Mouse (Mus musculus) spleen, embryonic (tissue): ENCODE data around the gene Atg9a.

Source experiments
- CTCF ChIA-PET: fragments of 350-600 bp; sonication (Branson Sonifier 250); formaldehyde crosslinking; loops from one replicate; lab custom pipeline; 2022; lab: Charles Lee

Atg9a gene

GRCm38 (mm10) chr1:75216797-75217585, 25.0 kb upstream of the Atg9a start:
- CTCF ChIA-PET, result interaction anchor here (0.6 kb wide), 1 partner anchor 454 kb away, joined by 9 read pairs; no protein-coding TSS in a partner anchor

DNA sequence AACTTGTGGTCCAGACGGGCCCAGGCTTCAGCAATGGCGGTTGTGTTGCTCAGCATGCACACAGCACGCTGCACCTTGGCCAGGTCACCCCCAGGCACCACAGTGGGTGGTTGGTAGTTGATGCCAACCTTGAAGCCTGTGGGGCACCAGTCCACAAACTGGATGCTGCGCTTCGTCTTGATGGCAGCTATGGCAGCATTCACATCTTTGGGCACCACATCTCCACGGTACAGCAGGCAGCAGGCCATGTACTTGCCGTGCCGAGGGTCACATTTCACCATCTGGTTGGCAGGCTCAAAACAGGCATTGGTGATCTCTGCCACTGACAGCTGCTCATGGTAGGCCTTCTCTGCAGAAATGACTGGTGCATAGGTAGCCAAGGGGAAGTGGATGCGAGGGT, 23.8 kb upstream of the Atg9a start:
- CTCF ChIA-PET, result no interaction called here

- CTCF ChIA-PET, result interaction anchor here (0.6 kb wide), 1 partner anchor 49 kb away, joined by 3 read pairs; no protein-coding TSS in a partner anchor
These were observed 22.9 kb upstream of the Atg9a start for GRCm38 (mm10) chr1:75214886-75215285.

GRCm38 (mm10) chr1:75214442-75214841, 22.4 kb upstream of the Atg9a start:
- CTCF ChIA-PET, result interaction anchor here (0.6 kb wide), 1 partner anchor 49 kb away, joined by 3 read pairs; no protein-coding TSS in a partner anchor

GRCm38 (mm10) chr1:75213096-75213495, 21.1 kb upstream of the Atg9a start:
- CTCF ChIA-PET, result no interaction called here

GRCm38 (mm10) chr1:75212542-75212941, 20.5 kb upstream of the Atg9a start:
- CTCF ChIA-PET, result interaction anchor here (1.2 kb wide), 1 partner anchor 8 kb away, joined by 4 read pairs; no protein-coding TSS in a partner anchor

DNA sequence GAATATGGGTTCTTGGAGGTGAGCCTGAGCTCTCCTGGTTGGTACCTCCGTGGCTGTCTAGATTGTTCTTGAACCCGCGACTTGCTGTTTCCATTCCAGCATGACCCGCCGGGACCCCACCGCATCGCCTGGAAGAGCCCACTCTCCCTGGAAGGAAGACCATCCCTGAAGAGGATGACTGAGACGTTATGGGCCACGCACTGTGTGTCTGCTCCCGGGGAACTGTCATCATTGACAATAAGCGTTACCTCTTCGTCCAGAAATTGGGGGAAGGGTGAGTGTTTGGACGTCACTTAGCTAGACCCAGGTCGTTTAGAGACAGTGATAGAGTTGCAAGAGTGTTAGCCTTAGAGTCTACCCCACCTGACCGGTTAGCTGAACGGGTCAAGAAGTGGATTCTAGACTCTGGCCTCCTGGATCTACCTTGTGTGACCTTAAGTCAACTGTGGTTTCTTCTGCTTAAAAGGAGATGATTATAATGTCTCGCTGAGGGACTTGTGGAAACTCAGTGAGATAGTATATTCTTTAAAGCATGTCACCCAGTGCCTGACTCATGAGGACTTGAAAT, 19.2 kb upstream of the Atg9a start:
- CTCF ChIA-PET, result interaction anchor here (1.2 kb wide), 1 partner anchor 10 kb away, joined by 4 read pairs; no protein-coding TSS in a partner anchor

DNA sequence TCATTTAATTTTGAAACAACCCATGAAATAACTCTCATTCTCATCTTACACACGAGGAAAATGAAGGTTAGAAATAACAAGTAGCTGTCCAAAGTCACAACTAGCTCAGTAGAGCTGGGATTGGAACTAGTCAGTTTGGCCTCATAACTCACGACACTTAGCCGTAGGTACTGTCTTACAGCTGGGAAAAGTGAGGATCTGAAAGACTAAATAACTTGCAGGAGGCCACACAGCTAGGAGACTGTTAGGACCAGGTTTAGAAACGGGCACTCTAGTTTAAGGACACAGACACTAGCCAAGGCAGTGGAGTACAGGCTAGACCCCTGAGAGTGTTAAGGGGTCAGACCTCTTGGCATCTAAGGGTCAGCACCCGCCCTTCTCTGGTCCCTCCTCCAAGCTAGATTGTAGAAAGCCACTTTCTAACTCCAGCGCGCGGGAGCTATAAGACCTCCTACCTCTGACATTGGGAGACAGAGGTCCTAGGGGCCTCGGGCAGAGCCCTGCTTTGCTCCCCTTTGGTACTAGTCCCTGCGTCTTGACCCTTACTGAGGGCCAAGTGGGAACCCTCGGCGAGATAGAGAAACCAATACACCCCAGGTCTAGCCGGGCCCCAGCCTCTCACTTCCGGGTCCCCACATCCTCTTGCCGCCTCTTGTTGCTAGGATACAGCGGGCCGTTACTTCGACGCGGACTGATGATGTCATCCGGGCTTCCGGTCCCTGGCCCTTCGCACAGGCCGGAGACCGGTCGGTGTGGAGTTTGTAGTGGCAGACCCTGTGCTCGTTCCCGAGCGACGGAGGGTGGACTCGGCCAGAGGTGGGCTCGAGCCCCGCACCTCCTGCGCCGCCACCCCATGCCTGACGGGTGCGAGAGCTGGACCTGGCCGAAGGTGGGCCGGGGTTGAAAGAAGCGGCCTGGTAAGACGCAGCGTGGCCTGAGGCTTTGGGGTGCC, 18.4 kb upstream of the Atg9a start, which contains the start of the genes Glb1l and Stk16:
TSS of gene Glb1l (minus strand) at position 678 of the 952 bp plus-strand sequence.
TSS of gene Stk16 (plus strand) at position 703 of the 952 bp plus-strand sequence.
- CTCF ChIA-PET, result no interaction called here

DNA sequence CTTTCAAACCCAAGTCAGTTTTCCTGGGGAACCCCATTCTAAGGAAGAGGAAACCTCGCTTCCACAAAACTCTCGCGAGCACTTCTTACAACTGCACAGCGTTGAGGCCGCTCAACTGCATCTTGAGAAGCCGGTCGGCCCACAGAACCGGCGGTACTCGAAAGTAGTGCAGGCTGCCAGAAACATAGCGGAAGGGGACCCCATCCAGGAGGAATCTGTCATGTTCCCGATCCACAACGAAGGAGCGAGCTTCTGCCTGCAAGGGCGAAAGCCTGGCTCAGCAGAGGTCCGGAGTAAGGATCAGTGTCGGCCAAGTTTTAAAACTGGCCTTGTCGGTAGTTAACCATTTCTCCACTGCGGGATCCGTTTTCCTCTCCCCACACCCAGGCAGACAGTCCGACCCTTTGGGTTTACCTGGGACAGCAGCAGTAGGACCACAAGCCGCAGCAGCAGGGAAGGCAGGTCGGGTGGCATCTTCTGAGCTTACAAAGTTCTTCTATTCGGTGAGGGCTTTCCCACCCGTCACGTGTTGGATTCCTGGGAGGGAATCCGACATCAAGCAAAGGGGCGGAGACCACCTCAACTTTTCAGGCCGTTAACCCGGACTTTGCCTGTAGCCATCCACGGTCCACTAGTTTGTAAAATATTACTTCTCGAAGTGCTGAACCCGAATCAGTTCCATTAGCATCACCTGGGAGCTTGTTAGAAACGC, 17.1 kb upstream of the Atg9a start:
- CTCF ChIA-PET, result no interaction called here

- CTCF ChIA-PET, result no interaction called here
These were observed 9.2 kb upstream of the Atg9a start for GRCm38 (mm10) chr1:75201236-75201635.

GRCm38 (mm10) chr1:75192452-75192851, 456 bp upstream of the Atg9a start:
- CTCF ChIA-PET, result no interaction called here

- CTCF ChIA-PET, result interaction anchor here (0.5 kb wide), 1 partner anchor 10 kb away, joined by 3 read pairs; no protein-coding TSS in a partner anchor
These were observed 756 bp downstream of the Atg9a start for GRCm38 (mm10) chr1:75191258-75191621.

DNA sequence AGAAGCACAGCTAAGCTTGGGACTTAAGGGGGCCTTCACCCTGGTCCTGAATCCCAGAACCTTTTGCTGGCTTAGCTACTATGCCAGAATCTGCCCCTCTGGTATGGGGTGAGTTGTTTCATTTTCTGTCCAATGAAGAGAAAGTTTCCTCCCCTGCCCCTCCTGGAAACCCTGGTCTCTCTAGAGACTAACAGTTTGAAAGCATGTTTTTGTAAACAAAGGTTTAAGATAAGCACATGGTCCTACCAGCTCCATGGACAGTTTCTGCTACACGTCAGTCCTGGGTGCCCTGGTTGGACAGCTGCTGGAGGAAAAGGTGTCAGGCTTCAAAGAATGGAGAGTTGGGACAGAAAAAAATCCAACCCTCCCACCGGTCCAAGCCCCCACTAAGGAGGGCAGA, 1.4 kb downstream of the Atg9a start:
- CTCF ChIA-PET, result interaction anchor here (0.5 kb wide), 1 partner anchor 345 kb away, joined by 3 read pairs; no protein-coding TSS in a partner anchor

DNA sequence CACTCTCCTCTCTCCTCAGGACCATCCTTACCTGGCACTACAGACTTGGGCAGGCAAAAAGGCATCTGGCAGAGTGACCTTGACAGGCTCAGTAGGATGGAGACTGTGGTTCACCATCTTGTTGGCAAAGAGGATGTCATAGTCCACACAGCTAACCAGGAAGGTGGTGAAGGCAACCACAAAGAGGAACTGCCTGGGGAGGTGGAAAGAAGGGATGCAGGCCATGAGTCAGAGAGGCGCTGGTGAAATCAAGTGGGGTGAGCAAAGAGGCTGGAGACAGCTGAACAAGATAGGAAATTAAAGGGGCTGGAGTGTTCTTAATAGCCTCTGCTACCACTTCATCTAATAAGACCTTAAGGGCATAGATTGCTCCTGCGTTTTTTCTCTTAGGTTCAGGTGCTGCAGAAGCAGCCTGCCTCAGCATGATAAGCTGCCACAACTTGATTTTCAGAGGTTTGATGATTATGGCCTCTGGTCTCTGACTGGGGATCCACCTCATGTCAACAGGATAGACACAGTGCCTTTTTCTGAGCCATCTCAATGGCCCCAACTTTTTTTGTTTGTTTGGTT, 4.0 kb downstream of the Atg9a start:
- CTCF ChIA-PET, result no interaction called here

- CTCF ChIA-PET, result no interaction called here
These were observed 4.9 kb downstream of the Atg9a start for GRCm38 (mm10) chr1:75187126-75187525.

DNA sequence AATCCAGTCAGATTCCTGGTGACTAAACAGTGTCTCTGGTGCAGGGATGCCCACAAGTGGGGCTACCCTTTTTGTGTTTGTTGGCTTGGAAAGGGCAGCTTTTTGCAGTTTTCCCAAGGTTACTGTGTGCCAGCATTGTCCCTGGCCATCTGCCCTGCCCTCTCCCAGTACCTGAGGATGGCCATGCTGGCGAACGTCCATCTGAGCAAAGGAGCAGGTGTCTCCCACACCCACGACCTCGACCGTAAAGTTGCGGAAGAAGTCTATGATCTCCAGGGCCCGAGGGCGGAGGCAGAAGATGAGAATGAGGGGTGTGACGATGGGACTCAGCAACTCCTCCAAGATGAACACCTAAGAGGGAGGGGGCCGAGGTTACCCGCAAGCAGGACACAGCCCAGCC, 6.5 kb downstream of the Atg9a start:
- CTCF ChIA-PET, result no interaction called here

GRCm38 (mm10) chr1:75182160-75182559, 9.8 kb downstream of the Atg9a start:
- CTCF ChIA-PET, result no interaction called here

GRCm38 (mm10) chr1:75181377-75181870, 10.6 kb downstream of the Atg9a start:
- CTCF ChIA-PET, result no interaction called here

DNA sequence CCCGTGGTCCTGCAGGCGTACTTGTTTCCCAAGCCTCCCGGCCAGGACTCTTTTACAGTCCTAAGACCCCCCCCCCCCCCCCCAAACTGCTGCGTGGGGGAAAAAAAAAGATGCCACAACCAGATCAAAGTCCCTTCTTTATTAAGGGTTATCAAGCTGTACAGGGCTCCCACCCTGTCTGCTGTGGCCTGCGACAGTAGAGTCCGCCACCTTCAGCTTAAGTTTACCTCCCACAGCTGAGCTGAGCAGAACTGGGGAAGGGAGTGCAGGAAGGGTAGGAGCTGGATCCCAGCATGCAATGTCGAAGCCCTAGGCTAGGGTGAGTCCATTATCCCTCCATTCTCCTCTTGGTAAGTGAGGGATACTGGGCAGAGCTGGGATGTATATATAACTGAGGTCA, 11.3 kb downstream of the Atg9a start:
- CTCF ChIA-PET, result interaction anchor here (0.6 kb wide), 2 partner anchors 11 to 266 kb away, joined by 3 read pairs; no protein-coding TSS in a partner anchor

GRCm38 (mm10) chr1:75180105-75180590, 11.8 kb downstream of the Atg9a start, which contains the start of gene Abcb6:
Gene Abcb6 (minus strand): TSS chr1:75180392.
- CTCF ChIA-PET, result interaction anchor here (0.6 kb wide), 1 partner anchor 266 kb away, joined by 3 read pairs; no protein-coding TSS in a partner anchor
